Mouse (Mus musculus): ENCODE measurements around the gene Tfdp2. TPM values are rescaled to one million over a fixed set of nuclear protein-coding genes. Genes with fewer than 3 reads are reported as not detected.

Tfdp2 gene
- 13.2 to 22.2 TPM (median 17.5 TPM) in 4 replicates for total RNA-seq (2023)

DNA sequence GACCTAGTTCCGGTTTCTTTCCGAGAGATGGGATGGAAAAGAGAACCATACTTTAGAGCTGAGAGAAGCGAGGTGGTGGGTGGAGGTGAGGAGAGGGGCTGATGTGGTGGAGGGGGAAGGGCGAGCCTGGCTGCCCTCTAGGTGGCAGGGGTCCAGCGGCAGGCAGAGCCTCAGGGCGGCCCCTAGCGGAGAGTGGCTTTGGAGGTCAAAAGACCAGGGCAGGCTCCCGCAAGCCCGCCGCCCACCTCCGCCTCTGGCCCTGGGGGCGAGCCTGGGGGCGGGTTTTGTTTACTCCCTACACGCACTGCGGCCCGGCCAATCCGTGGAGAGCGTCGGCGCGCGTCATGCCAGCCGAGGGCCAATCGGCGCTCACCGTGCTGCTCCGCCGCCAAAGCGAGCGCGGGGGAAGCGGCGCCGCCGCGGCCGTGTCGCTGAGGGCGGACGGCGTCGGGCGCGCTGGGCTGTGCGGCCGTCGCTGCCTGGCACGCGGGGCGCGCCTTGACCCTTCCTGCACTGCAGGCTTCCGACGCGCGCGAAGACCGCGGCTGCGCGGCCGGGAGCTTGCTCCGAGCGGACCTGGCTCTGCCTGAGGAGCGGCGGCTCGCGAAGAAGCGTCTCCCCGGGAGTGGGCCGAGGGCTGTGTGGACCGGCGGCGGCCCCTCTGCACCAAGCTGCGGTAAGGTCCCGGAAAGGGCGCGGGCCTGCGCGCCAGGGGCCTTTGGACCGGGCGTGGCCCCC lies at the start of gene Tfdp2:
Tfdp2 (plus strand) TSS at position 391 of the 738 bp plus-strand sequence.

GRCm38 (mm10) chr9:96364141-96364838 lies 168.2 kb downstream of the Tfdp2 start, which contains the start of gene Atp1b3:
Gene Atp1b3 (minus strand): TSS chr9:96364442.

Other genes starting within 250 kb of the Tfdp2 start
- gene Xrn1, start 241.5 kb upstream of the Tfdp2 start, total RNA-seq (2023) = 47.4 to 57.9 TPM (median 52.8 TPM) in 4 replicates
- 5.3 to 7.3 TPM (median 6.7 TPM) in 4 replicates for gene Gk5, start 76.9 kb upstream of the Tfdp2 start, total RNA-seq (2023)
- gene Atp1b3, start 168.2 kb downstream of the Tfdp2 start, total RNA-seq (2023) = 88.7 to 109 TPM (median 94.7 TPM) in 4 replicates

Measured in B cell, adult 62 days (primary cell).